Mouse (Mus musculus) lung, adult 2 months (tissue): ENCODE measurements around the gene Abhd16b.

Experiments used
- CTCF ChIP-seq: fragments of 200-500 bp; IDR thresholded peaks from 2 replicates; pipeline ENCODE4 v1.5.1; 2011; ENCODE audit warnings: mild to moderate bottlenecking, low read length, control low read depth; ENCODE audit not compliant: insufficient read depth
- POLR2A ChIP-seq: fragments of 200-500 bp; IDR thresholded peaks from 2 replicates; pipeline ENCODE4 v1.6.1; 2011; ENCODE audit warnings: low read depth, mild to moderate bottlenecking, control low read depth, low read length, borderline replicate concordance; ENCODE audit errors: extremely low read depth

DNA sequence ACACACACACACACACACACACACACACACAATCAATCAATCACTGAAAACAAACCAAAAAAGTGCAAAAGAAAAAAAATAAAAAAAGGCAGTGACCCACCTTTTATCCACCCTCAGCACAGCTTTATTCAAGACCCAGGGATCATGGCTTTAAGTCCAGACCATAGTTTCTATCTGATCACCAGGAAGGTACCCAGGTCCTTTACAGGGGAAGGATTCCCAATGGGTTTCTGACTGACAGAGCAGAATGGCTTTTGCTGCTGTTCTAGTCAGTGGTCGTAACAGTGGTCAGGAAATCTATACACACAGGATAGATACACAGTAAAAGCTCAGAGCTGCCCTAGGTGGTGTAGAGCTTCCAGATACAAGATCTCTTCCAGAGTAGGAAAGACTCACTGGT, 7.3 kb upstream of the Abhd16b start:
- TF ChIP-seq POLR2A (no peak), CTCF (no peak)
